Mouse (Mus musculus): Measurements from ENCODE around the gene Tdrd3.

Tdrd3 gene

DNA sequence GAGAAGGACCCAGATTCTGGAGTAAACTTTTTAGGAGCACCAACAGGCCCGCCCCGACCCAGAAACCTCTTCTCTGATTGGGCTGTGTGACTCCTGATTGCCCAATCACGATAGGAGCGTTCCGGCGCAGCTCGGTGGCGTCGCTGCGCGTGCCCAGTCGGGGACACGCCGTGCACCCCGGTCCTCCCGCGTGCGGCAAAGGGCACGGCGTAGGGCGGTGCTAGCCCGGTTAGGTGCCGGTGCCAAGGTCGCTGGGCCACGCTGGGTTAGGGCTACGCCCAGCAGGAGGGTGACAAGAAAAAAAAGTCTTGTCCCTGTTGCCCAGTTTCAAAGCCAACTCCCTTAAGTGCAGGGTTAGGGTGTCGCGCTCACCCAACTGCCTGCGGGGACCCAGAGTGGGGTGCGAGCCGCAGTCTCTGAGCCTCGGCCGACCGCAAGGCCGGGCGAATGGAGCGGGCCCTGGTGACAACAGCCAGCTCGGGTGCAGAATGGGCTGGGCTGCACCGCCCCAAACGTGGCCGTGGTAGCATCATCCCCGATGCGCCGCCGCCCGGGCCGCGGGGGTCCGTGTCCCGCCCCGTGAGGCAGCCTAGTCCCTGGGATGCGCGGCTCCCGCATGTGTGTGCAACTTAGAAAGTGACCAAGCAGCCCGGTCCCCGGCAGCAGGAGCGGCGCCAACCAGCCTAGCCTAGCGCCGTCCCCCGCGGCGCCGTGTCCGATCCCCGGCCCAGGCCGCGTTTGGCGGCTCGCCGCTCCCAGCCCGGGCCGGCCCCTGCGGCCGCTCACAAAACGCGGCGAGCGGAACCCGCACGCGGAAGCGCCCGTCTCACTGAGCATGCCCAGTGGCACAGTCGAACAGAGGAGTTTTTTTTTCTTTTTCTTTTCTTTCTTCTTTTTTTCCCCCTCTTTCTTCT lies at the start of gene Tdrd3:
Gene Tdrd3, plus strand, starts transcription at position 832 of the 914 bp plus-strand sequence.
- DNase-seq (ENCODE audit: low spot score): peak; percentile 92

GRCm38 (mm10) chr14:87367169-87367568 lies 49.3 kb upstream of the Tdrd3 start:
- no peak for DNase-seq (ENCODE audit: low spot score)

GRCm38 (mm10) chr14:87383041-87383440 lies 33.4 kb upstream of the Tdrd3 start:
- DNase-seq (ENCODE audit: low spot score): no peak

DNA sequence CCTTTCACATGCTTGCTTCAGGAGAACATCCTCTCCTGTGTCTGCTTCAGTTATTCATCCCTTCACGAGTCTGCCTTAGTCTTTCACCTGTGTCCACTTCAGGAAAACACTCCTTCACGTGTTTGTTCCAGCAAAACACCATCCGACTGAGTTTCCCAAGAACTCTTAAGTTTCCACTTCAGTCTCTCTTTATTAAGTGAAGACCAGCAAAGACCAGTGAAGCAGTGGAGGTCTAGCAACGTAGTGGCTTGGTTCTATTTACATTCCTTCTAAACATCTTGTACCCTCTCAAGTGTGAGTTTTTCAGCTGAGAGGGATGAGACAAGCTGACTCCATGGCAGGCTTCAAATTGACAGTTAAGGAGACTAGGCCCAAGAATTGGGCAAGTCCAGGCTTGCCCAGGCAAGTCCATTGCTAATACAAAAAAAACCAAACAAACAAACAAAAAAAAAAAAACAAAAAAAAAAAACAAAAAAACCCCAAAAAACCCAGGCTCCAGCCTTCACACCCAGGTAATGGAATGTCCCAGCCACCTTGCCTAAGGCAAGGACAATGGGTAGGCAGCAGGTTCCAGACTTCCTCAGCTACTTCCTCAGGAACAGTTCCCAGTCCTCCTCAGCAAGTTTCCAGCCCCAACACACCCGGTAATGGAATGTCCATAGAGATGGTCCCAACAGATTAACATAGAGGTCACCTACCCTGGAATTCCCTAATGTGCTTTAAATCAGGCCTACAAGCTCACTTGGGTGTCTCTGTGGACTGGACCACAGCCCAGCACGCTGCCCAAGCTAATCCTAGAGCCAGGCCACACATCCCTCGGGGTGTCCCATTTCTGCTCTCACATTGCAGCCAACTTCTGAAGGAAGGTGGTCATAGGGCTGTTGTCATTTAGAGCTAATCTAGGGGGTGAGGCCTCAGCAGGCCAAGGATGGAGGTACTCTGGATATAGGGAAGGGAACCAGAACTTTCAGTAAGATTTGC lies 31.9 kb upstream of the Tdrd3 start:
- DNase-seq (ENCODE audit: low spot score): no peak

- no peak for DNase-seq (ENCODE audit: low spot score)
Observed at GRCm38 (mm10) chr14:87393096-87393495, 23.3 kb upstream of the Tdrd3 start.

DNA sequence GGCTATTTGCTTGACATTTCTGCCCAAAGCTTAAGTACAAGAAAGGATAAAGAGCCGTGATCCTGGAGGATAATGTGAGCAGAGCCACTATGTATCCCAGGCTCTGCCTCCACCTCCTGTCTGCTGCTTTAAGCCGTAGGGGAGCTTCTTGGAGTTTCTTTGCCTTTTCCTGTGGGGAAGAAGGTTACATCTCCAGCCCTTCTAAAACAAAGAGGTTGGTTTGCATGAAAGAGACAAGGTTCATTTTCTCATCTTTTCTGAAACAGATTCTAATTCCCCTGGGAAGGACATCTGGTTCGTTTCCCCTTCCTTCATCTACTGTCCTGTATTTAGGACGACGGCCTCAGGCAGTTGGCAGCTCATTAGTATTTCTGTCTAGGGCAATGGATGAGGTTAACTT lies 19.8 kb upstream of the Tdrd3 start:
- DNase-seq (ENCODE audit: low spot score): peak; percentile 22

DNA sequence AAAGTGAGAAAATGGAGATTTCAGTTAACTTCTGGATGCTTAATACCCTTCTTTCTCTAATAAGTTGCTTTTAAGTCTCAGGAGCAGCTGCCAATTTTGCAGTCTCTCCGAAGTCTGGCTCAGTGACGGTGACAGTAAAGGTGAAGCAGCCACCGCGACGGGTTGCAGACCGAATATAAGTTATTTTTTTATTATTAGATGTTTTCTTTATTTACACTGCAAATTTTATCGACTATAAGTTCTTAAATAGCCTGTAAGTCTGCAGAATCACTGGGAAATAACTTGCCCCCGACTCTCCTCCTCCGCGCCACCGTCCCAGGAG lies 992 bp upstream of the Tdrd3 start:
- no peak for DNase-seq (ENCODE audit: low spot score)

GRCm38 (mm10) chr14:87416755-87417690 lies 584 bp downstream of the Tdrd3 start:
- DNase-seq (ENCODE audit: low spot score): peak; percentile 68

DNA sequence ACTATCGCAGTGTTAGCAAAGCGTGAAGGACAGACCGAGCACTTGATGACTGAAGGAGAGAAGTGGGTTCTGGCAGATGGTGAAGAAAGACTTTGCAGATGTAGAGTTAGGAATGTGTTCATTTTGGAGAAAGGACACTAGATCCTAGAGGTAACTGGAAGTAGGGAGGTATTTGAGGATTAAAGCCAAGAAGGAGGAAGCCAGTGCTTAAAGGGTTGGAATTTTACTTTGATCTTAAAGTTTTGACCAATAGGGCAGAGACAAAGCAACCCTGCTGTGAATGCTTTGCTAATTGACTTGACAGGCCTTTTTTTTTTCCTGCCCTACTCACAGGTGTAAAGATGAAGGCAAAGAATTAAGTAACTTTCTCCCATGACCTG lies 1.2 kb downstream of the Tdrd3 start:
- peak; percentile 57 for DNase-seq (ENCODE audit: low spot score)

DNA sequence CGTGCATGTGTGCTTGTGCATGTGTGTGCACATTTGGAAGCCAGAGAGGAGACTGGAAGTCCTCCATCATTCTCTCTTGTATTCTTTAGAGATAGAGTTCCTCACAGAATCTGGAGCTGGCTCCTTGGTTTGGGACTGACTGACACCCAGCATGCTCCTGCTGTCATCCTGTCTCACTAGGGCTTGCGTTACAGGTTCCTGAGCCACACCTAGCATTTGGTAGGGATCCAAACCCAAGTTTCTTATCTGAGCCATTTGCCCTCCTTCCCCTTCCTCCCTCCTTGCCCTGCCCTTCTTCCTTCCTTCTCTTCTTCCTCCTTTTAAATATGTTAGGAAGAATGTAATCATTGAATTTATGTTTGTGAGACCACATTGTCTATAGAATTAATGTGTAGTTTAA lies 3.3 kb downstream of the Tdrd3 start:
- DNase-seq (ENCODE audit: low spot score): no peak

- no peak for DNase-seq (ENCODE audit: low spot score)
Observed at GRCm38 (mm10) chr14:87420576-87420975, 4.1 kb downstream of the Tdrd3 start.

GRCm38 (mm10) chr14:87422432-87422831 lies 6.0 kb downstream of the Tdrd3 start:
- no peak for DNase-seq (ENCODE audit: low spot score)

- DNase-seq (ENCODE audit: low spot score): no peak
Observed at GRCm38 (mm10) chr14:87426297-87426922, 10.0 kb downstream of the Tdrd3 start.

- no peak for DNase-seq (ENCODE audit: low spot score)
Observed at GRCm38 (mm10) chr14:87427032-87427431, 10.6 kb downstream of the Tdrd3 start.

- DNase-seq (ENCODE audit: low spot score): no peak
Observed at GRCm38 (mm10) chr14:87427659-87428289, 11.3 kb downstream of the Tdrd3 start.

DNA sequence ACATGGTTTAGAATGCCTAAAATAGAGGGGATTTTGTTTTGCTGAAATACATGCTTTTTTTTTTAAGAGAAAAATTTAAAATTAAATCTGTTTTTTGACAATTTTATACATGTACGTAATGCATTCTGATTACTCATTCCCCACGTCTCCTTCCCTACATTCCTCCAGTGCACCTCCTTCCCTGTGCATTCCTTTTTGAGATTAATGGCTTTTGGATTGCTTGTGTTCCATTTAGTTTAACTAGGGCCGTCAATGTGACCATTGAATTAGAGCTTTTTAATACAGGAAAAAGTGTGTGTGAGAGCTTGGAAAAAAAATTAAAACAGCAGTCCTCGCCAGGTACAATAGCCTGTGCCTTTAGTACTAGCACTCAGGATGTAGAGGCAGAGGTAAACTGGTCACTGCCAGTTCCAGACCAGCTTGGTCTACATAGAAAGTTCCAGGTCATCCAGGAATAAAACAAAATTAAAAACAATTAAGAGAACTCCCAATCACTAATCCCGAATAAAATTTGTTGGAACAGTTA lies 17.0 kb downstream of the Tdrd3 start:
- no peak for DNase-seq (ENCODE audit: low spot score)

GRCm38 (mm10) chr14:87435382-87435781 lies 18.9 kb downstream of the Tdrd3 start:
- no peak for DNase-seq (ENCODE audit: low spot score)

GRCm38 (mm10) chr14:87439721-87440120 lies 23.3 kb downstream of the Tdrd3 start:
- no peak for DNase-seq (ENCODE audit: low spot score)

DNA sequence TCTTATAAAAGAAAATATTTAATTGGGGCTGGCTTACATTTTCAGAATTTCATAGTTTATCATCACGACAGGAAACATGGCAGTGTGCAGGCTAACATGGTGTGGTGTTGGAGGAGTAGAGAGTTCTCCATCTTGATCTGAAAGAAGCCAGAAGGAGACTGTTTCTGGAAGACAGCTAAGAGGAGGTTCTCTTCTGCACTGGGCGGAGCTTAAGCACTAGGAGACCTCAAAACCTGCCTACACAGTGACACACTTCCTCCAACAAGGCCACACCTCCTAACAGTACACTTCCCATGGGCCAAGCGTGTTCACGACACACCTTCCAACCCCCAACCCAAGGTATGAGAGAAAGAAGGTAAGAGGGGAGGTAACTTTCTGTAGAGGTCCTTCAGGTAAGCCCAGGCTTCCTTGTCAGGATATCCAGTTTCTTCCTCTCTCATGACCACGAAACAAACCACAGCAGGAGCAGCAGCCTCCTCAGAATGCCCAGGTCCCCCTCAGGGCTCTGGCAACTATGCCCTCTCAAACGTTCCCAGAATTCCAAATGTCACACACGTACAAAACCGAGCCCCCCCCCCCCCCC lies 30.0 kb downstream of the Tdrd3 start:
- DNase-seq (ENCODE audit: low spot score): no peak

Measured in retina, embryonic 14.5 days (tissue).